Mouse (Mus musculus): ENCODE measurements around the gene Tns3. TPM values are rescaled to one million over a fixed set of nuclear protein-coding genes. Genes with fewer than 3 reads are reported as not detected.
A peak's percentile ranks its signal among the peaks of the same experiment; 100 is the strongest.

Gene Tns3
- polyA plus RNA-seq, 1 experiment from 2014 or later = 6.7 TPM

GRCm38 (mm10) chr11:8530036-8530435 lies 134.3 kb downstream of the Tns3 start:
- H3K9me3 ChIP-seq (replicated peaks) = no peaks in the 10 kb centered on the region
- H3K27ac ChIP-seq = no peak overlapping the region
- H3K9ac ChIP-seq = no peak overlapping the region
- no peak for ATAC-seq
- no peak overlapping the region for H3K4me3 ChIP-seq
- peaks cover 6% of the 10 kb centered on the region; the same call in 1 of the 2 replicates for H3K36me3 ChIP-seq
- WGBS (ENCODE audit: insufficient replicate concordance) = 73% methylated on average over 4 of the region's 4 CpGs
- H3K4me2 ChIP-seq = no peak overlapping the region
- no peaks in the 10 kb centered on the region for H3K27me3 ChIP-seq (replicated peaks)
- no peaks in the 10 kb centered on the region for H3K4me1 ChIP-seq

GRCm38 (mm10) chr11:8525463-8526145 lies 138.7 kb downstream of the Tns3 start:
- no peaks in the 10 kb centered on the region for H3K9me3 ChIP-seq (replicated peaks)
- no peaks in the 10 kb centered on the region for H3K27me3 ChIP-seq (replicated peaks)
- no peak overlapping the region for H3K9ac ChIP-seq
- no peak overlapping the region for H3K27ac ChIP-seq
- no peak for ATAC-seq
- H3K4me1 ChIP-seq = no peaks in the 10 kb centered on the region
- no peak overlapping the region for H3K4me3 ChIP-seq
- H3K4me2 ChIP-seq = no peak overlapping the region
- 0 out of 2 replicates have a peak, but pooled peaks cover 2% of the 10 kb centered on the region for H3K36me3 ChIP-seq
- 63% methylated on average over 9 of the region's 9 CpGs for WGBS (ENCODE audit: insufficient replicate concordance)

GRCm38 (mm10) chr11:8523344-8524126 lies 140.8 kb downstream of the Tns3 start:
- no peak for ATAC-seq
- Histone ChIP-seq H3K36me3 (no peaks in the 10 kb centered on the region), H3K4me2 (no peak overlapping the region), H3K4me3 (no peak overlapping the region), H3K27ac (no peak overlapping the region), H3K27me3 (replicated peaks) (no peaks in the 10 kb centered on the region), H3K4me1 (no peaks in the 10 kb centered on the region), H3K9ac (no peak overlapping the region), H3K9me3 (replicated peaks) (no peaks in the 10 kb centered on the region)
- 50% methylated on average over 10 of the region's 10 CpGs for WGBS (ENCODE audit: insufficient replicate concordance)

GRCm38 (mm10) chr11:8513359-8514253 lies 150.7 kb downstream of the Tns3 start:
- H3K9me3 ChIP-seq (replicated peaks) = no peaks in the 10 kb centered on the region
- no peak overlapping the region for H3K27ac ChIP-seq
- H3K27me3 ChIP-seq (replicated peaks) = no peaks in the 10 kb centered on the region
- no peaks in the 10 kb centered on the region for H3K4me1 ChIP-seq
- no peak overlapping the region for H3K4me2 ChIP-seq
- H3K9ac ChIP-seq = no peak overlapping the region
- no peak for ATAC-seq
- WGBS (ENCODE audit: insufficient replicate concordance) = 69% methylated on average over 7 of the region's 7 CpGs
- no peak overlapping the region for H3K4me3 ChIP-seq
- H3K36me3 ChIP-seq = peaks cover 2% of the 10 kb centered on the region; the same call in 1 of the 2 replicates

GRCm38 (mm10) chr11:8510294-8510693 lies 154.0 kb downstream of the Tns3 start:
- Histone ChIP-seq H3K4me1 (no peaks in the 10 kb centered on the region), H3K4me3 (no peak overlapping the region), H3K4me2 (no peak overlapping the region), H3K27me3 (replicated peaks) (no peaks in the 10 kb centered on the region), H3K9me3 (replicated peaks) (no peaks in the 10 kb centered on the region), H3K27ac (no peak overlapping the region), H3K36me3 (no peaks in the 10 kb centered on the region), H3K9ac (no peak overlapping the region)
- whole genome bisulfite sequencing (ENCODE audit: insufficient replicate concordance) = 69% methylated on average over 2 of the region's 2 CpGs
- peak; percentile 63 for ATAC-seq

- Histone ChIP-seq H3K4me3 (no peak overlapping the region), H3K4me1 (no peaks in the 10 kb centered on the region), H3K9ac (no peak overlapping the region), H3K4me2 (no peak overlapping the region), H3K9me3 (replicated peaks) (no peaks in the 10 kb centered on the region), H3K36me3 (peaks cover 3% of the 10 kb centered on the region; the same call in 1 of the 2 replicates), H3K27me3 (replicated peaks) (no peaks in the 10 kb centered on the region), H3K27ac (no peak overlapping the region)
- WGBS (ENCODE audit: insufficient replicate concordance) = 66% methylated on average over 7 of the region's 7 CpGs
- ATAC-seq = no peak
Observed at GRCm38 (mm10) chr11:8509614-8510013, 154.7 kb downstream of the Tns3 start.

GRCm38 (mm10) chr11:8503735-8504134 lies 160.6 kb downstream of the Tns3 start:
- Histone ChIP-seq H3K9me3 (replicated peaks) (no peaks in the 10 kb centered on the region), H3K36me3 (peaks cover 3% of the 10 kb centered on the region; the same call in 1 of the 2 replicates), H3K27me3 (replicated peaks) (no peaks in the 10 kb centered on the region), H3K9ac (no peak overlapping the region), H3K4me3 (no peak overlapping the region), H3K4me1 (no peaks in the 10 kb centered on the region), H3K27ac (no peak overlapping the region), H3K4me2 (peak overlapping the region; percentile 30)
- ATAC-seq = peak; percentile 65
- WGBS (ENCODE audit: insufficient replicate concordance) = 52% methylated on average over 11 of the region's 11 CpGs

- H3K36me3 ChIP-seq = peaks cover 3% of the 10 kb centered on the region; the same call in 1 of the 2 replicates
- H3K4me1 ChIP-seq = 0 out of 2 replicates have a peak, but pooled peaks cover 4% of the 10 kb centered on the region
- H3K27me3 ChIP-seq (replicated peaks) = no peaks in the 10 kb centered on the region
- H3K4me2 ChIP-seq = no peak overlapping the region
- H3K9me3 ChIP-seq (replicated peaks) = no peaks in the 10 kb centered on the region
- H3K9ac ChIP-seq = no peak overlapping the region
- H3K4me3 ChIP-seq = no peak overlapping the region
- 68% methylated on average over 6 of the region's 6 CpGs for WGBS (ENCODE audit: insufficient replicate concordance)
- no peak for ATAC-seq
- H3K27ac ChIP-seq = no peak overlapping the region
Observed at GRCm38 (mm10) chr11:8500855-8501254, 163.5 kb downstream of the Tns3 start.

GRCm38 (mm10) chr11:8497136-8497535 lies 167.2 kb downstream of the Tns3 start:
- Histone ChIP-seq H3K4me3 (no peak overlapping the region), H3K27ac (no peak overlapping the region), H3K9me3 (replicated peaks) (no peaks in the 10 kb centered on the region), H3K9ac (no peak overlapping the region), H3K4me2 (no peak overlapping the region), H3K4me1 (0 out of 2 replicates have a peak, but pooled peaks cover 4% of the 10 kb centered on the region), H3K36me3 (peaks cover 10% of the 10 kb centered on the region), H3K27me3 (replicated peaks) (no peaks in the 10 kb centered on the region)
- WGBS (ENCODE audit: insufficient replicate concordance) = 71% methylated on average over 6 of the region's 6 CpGs
- ATAC-seq = no peak

GRCm38 (mm10) chr11:8496686-8497085 lies 167.6 kb downstream of the Tns3 start:
- Histone ChIP-seq H3K4me2 (no peak overlapping the region), H3K27ac (no peak overlapping the region), H3K9me3 (replicated peaks) (no peaks in the 10 kb centered on the region), H3K4me3 (no peak overlapping the region), H3K4me1 (0 out of 2 replicates have a peak, but pooled peaks cover 4% of the 10 kb centered on the region), H3K27me3 (replicated peaks) (no peaks in the 10 kb centered on the region), H3K36me3 (peaks cover 13% of the 10 kb centered on the region), H3K9ac (no peak overlapping the region)
- ATAC-seq = no peak
- 56% methylated on average over 5 of the region's 5 CpGs for WGBS (ENCODE audit: insufficient replicate concordance)

- Histone ChIP-seq H3K36me3 (peaks cover 17% of the 10 kb centered on the region), H3K27me3 (replicated peaks) (no peaks in the 10 kb centered on the region), H3K4me1 (0 out of 2 replicates have a peak, but pooled peaks cover 4% of the 10 kb centered on the region), H3K27ac (no peak overlapping the region), H3K4me3 (no peak overlapping the region), H3K4me2 (no peak overlapping the region), H3K9ac (no peak overlapping the region), H3K9me3 (replicated peaks) (no peaks in the 10 kb centered on the region)
- ATAC-seq = no peak
- WGBS (ENCODE audit: insufficient replicate concordance) = 76% methylated on average over 7 of the region's 7 CpGs
Observed at GRCm38 (mm10) chr11:8495801-8496200, 168.5 kb downstream of the Tns3 start.
